8 mouse cellular contexts compared by ENCODE assay signal in the genomic region with DNA sequence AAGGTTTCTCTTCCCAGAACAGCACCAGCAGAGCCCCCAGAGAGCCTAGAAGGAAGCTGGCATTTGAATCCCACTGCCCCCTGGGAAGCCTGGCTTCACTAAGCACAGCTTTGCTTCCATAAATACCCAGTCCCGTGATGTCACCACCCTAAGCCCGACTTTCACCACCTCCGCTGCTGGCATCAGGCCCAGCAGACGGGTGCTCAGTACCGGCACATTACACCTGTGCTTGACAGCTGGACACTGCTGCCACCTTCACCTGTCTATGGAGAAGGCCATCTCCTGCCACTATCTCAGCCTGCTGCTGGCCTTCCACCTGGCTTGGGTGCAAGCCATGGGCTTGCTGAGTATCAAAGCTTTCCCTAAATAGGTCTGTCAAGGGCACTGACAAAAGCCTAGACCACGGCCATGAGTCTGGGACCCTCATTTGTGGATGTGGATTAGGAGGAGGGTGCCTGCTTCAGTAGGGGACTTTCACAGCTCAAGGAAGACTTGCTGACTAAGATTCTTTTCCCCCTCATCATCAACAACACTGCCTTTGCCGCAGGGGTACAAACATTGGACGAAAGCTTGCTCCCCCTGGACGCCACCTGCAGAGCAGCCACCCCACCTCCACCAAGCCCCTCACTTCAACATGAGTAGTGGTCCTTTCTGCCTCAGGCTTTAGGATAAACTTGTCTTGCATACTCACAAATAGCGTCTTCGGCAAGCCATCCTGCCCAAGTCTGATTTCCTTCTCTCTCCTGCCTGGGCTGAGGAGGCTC.
DNase-seq lines count a peak whose midpoint lies in the region; ATAC-seq lines count a peak whose summit lies in the region.

No protein-coding gene starts in this region.

- no peak for ATAC-seq in midbrain, embryonic 14.5 days (ENCODE audit: low FRiP score, low TSS enrichment)

- peak; percentile 20 for DNase-seq in kidney, postnatal 10 days
- no peak for DNase-seq in kidney, adult 9 months
- no peak for DNase-seq in forebrain, embryonic 10.5 days (ENCODE audit: extremely low spot score, low spot score)
- peak; percentile 40 to 42 for DNase-seq in heart, postnatal 14 days
- DNase-seq in midbrain, embryonic 14.5 days, result no peak
- DNase-seq in gastrocnemius, adult 8-10 months (ENCODE audit: low spot score in 2 of 2), result no peak
- no peak for DNase-seq in yolk sac, embryonic 10.5 days (ENCODE audit: low spot score)
- no peak for DNase-seq in spleen, adult 18-20 months

- H3K9me3 ChIP-seq in forebrain, embryonic 10.5 days, result no peaks in the 10 kb centered on the region
- no peaks in the 10 kb centered on the region for H3K9me3 ChIP-seq in midbrain, embryonic 14.5 days (ENCODE audit: control insufficient read depth, low read length)

- 67% methylated on average over 11 of the region's 11 CpGs for WGBS in forebrain, embryonic 10.5 days
- WGBS in midbrain, embryonic 14.5 days, result 47% methylated on average over 11 of the region's 11 CpGs

- intact Hi-C loops in heart, postnatal 14 days (cut with DNase I), result loop anchor here (10.0 kb wide), 1 partner anchor 154 kb away; no protein-coding TSS in a partner anchor

- H3K27ac ChIP-seq in forebrain, embryonic 10.5 days, result peak overlapping the region; percentile 79
- peak overlapping the region; percentile 78 for H3K27ac ChIP-seq in midbrain, embryonic 14.5 days (replicated peaks; ENCODE audit: low read depth, low read length)

- peaks cover 40% of the 10 kb centered on the region for H3K27me3 ChIP-seq in forebrain, embryonic 10.5 days (ENCODE audit: poor library complexity, severe bottlenecking)
- no peaks in the 10 kb centered on the region for H3K27me3 ChIP-seq in midbrain, embryonic 14.5 days (ENCODE audit: control insufficient read depth, insufficient read depth, low read length)

- peak overlapping the region; percentile 63 for H3K4me2 ChIP-seq in midbrain, embryonic 14.5 days (ENCODE audit: low read length)

- H3K36me3 ChIP-seq in forebrain, embryonic 10.5 days (replicated peaks), result no peaks in the 10 kb centered on the region
- H3K36me3 ChIP-seq in midbrain, embryonic 14.5 days (ENCODE audit: control insufficient read depth, insufficient read depth, low read length), result no peaks in the 10 kb centered on the region

- H3K4me1 ChIP-seq in forebrain, embryonic 10.5 days, result peaks cover 46% of the 10 kb centered on the region
- H3K4me1 ChIP-seq in midbrain, embryonic 14.5 days (ENCODE audit: control insufficient read depth, insufficient read depth, low read length), result peaks cover 47% of the 10 kb centered on the region

- H3K4me3 ChIP-seq in forebrain, embryonic 10.5 days, result peak overlapping the region; percentile 52
- peak overlapping the region; percentile 42 for H3K4me3 ChIP-seq in midbrain, embryonic 14.5 days (replicated peaks; ENCODE audit: low read depth, low read length)

- H3K9ac ChIP-seq in midbrain, embryonic 14.5 days (replicated peaks; ENCODE audit: low read length), result peak overlapping the region; percentile 55

Comparison
In these comparisons a context has a peak if more than half of its experiments do, and no peak if none do; other contexts are left out.
1. DNase-seq: peak in kidney, postnatal 10 days (single experiment) and heart, postnatal 14 days (2 of 2); none in kidney, adult 9 months (single experiment), forebrain, embryonic 10.5 days (single experiment), midbrain, embryonic 14.5 days (single experiment), gastrocnemius, adult 8-10 months (0 of 2), yolk sac, embryonic 10.5 days (single experiment) and spleen, adult 18-20 months (0 of 2).